Mouse (Mus musculus): ENCODE results near the gene Cd300c. TPM values are rescaled to one million over a fixed set of nuclear protein-coding genes. Genes with fewer than 3 reads are reported as not detected.
A peak's percentile ranks its signal among the peaks of the same experiment; 100 is the strongest.

Gene Cd300c
- total and polyA plus RNA-seq, 2 experiments from 2014 or later, result not detected

DNA sequence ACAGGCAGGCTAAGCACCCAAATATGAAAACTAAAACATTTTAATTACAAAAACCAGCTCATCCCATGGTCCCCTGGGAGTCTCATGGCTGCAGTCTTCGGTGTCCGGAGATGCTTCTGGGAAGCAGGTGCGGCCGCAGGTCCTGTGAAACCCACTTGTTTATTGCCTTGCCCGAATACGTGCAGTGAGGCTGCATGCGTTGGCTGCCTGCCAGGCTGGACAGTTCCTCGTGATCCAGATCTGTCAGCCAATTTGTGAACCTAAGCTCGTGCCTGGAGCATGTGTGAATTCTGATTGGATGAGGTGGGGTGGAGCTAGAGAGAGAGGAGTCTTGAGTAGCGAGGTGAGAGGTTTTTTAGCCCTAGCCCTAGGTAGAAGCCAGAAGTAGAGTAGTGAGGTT, 3.8 kb upstream of the Cd300c start:
- Histone ChIP-seq H3K36me3 (replicated peaks; ENCODE audit: control insufficient read depth, insufficient read depth, low read length) (no peaks in the 10 kb centered on the region), H3K4me3 (ENCODE audit: low read depth, low read length) (no peak overlapping the region), H3K4me1 (ENCODE audit: control insufficient read depth, insufficient read depth) (no peaks in the 10 kb centered on the region), H3K9me3 (replicated peaks; ENCODE audit: control insufficient read depth, low read length) (no peaks in the 10 kb centered on the region), H3K27me3 (ENCODE audit: control insufficient read depth, insufficient read depth, low read length) (no peaks in the 10 kb centered on the region), H3K27ac (ENCODE audit: low read depth) (no peak overlapping the region), H3K4me2 (ENCODE audit: low read depth, low read length) (no peak overlapping the region), H3K9ac (replicated peaks; ENCODE audit: low read depth, low read length) (no peak overlapping the region)
- no peak for DNase-seq (ENCODE audit: low spot score)
- no peak for ATAC-seq (ENCODE audit: insufficient read depth, low read depth)
- TF ChIP-seq EP300 (IDR thresholded peaks at IDR 0.05; ENCODE audit: low read depth) (no peak), CTCF (IDR thresholded peaks at IDR 0.05; ENCODE audit: low read depth) (no peak)
- WGBS, result 72% methylated on average over 10 of the region's 10 CpGs

DNA sequence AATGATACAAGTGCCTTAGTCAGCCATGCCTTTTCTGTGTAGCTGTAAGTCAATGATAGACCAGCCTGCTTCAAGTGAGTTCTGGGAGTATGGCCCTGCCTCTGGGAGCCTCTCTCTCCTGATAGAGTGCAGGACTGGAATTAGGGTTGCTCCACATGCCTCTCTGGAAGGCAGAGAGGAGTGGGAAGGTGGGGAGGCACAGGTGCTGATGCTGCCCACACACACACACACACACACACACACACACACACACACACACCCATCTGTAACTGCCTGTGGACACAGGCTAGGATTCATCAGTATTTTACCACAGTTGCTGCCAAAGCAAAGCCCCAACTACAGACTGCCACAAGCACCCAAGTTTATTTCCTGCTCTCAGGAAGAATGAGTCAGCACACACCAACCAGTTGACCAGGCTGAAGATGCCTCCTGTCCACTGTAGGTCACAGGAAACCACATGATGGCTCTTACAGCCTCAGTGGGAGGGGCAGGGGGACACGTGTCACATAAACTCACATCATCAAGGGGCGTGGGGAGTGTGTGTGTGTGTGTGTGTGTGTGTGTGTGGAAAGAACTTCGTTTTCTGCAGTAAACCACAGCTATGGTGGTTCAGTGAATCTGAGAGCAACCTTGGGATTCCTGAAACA, 3.7 kb downstream of the Cd300c start:
- peak; percentile 44; the same call in 1 of the 2 replicates for ATAC-seq (ENCODE audit: insufficient read depth, low read depth)
- no peaks in the 10 kb centered on the region for H3K27me3 ChIP-seq (ENCODE audit: control insufficient read depth, insufficient read depth, low read length)
- no peaks in the 10 kb centered on the region for H3K9me3 ChIP-seq (replicated peaks; ENCODE audit: control insufficient read depth, low read length)
- TF ChIP-seq CTCF (IDR thresholded peaks at IDR 0.05; ENCODE audit: low read depth) (no peak), EP300 (IDR thresholded peaks at IDR 0.05; ENCODE audit: low read depth) (no peak)
- H3K4me2 ChIP-seq (ENCODE audit: low read depth, low read length), result no peak overlapping the region
- H3K4me1 ChIP-seq (ENCODE audit: control insufficient read depth, insufficient read depth), result no peaks in the 10 kb centered on the region
- no peak overlapping the region for H3K9ac ChIP-seq (replicated peaks; ENCODE audit: low read depth, low read length)
- no peaks in the 10 kb centered on the region for H3K36me3 ChIP-seq (replicated peaks; ENCODE audit: control insufficient read depth, insufficient read depth, low read length)
- 34% methylated on average over 3 of the region's 3 CpGs for WGBS
- DNase-seq (ENCODE audit: low spot score), result no peak
- H3K4me3 ChIP-seq (ENCODE audit: low read depth, low read length), result no peak overlapping the region
- no peak overlapping the region for H3K27ac ChIP-seq (ENCODE audit: low read depth)

DNA sequence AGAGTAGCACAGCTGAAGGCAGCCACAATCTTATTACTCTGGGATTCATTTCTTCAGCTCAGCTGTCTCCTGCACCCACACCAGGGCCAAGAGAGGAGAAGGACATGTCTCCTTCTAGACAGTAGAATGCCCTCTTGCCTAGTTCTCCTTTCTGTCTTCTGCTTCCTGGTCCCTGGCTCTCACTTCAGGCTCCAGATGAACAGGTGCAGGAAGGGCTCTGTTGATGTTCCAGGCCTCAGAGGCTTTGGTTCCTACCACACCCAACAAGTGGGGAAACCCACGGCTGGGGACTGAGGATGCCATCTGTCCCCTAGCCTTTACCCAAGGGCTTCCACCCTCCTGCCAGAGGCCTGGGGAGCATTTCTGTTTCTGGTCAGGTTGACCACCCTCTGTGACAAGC, 8.6 kb downstream of the Cd300c start:
- 44% methylated on average over 1 of the region's 1 CpGs for WGBS
- TF ChIP-seq CTCF (IDR thresholded peaks at IDR 0.05; ENCODE audit: low read depth) (no peak), EP300 (IDR thresholded peaks at IDR 0.05; ENCODE audit: low read depth) (no peak)

GRCm38 (mm10) chr11:114934144-114934543, 34.8 kb downstream of the Cd300c start, which contains the start of gene Cd300lb:
Gene Cd300lb (minus strand): TSS chr11:114934386.
- no peak within 1 kb of the TSS for H3K4me3 ChIP-seq (ENCODE audit: low read depth, low read length)
- TF ChIP-seq EP300 (IDR thresholded peaks at IDR 0.05; ENCODE audit: low read depth) (no peak), CTCF (IDR thresholded peaks at IDR 0.05; ENCODE audit: low read depth) (no peak)
- no peaks in the 10 kb centered on the region for H3K9me3 ChIP-seq (replicated peaks; ENCODE audit: control insufficient read depth, low read length)
- WGBS, result 29% methylated on average over 6 of the region's 6 CpGs
- peaks cover 7% of the 10 kb centered on the region for H3K4me1 ChIP-seq (ENCODE audit: control insufficient read depth, insufficient read depth)
- no peak within 1 kb of the TSS for H3K9ac ChIP-seq (replicated peaks; ENCODE audit: low read depth, low read length)
- H3K4me2 ChIP-seq (ENCODE audit: low read depth, low read length), result no peak within 1 kb of the TSS
- no peaks in the 10 kb centered on the region for H3K36me3 ChIP-seq (replicated peaks; ENCODE audit: control insufficient read depth, insufficient read depth, low read length)
- no peak for DNase-seq (ENCODE audit: low spot score)
- H3K27me3 ChIP-seq (ENCODE audit: control insufficient read depth, insufficient read depth, low read length), result no peaks in the 10 kb centered on the region
- H3K27ac ChIP-seq (ENCODE audit: low read depth), result no peak within 1 kb of the TSS
- no peak for ATAC-seq (ENCODE audit: insufficient read depth, low read depth)

More for the DNA sequence above, 8.6 kb downstream of the Cd300c start:
- Histone ChIP-seq H3K9me3 (replicated peaks; ENCODE audit: control insufficient read depth, low read length) (no peaks in the 10 kb centered on the region), H3K4me1 (ENCODE audit: control insufficient read depth, insufficient read depth) (no peaks in the 10 kb centered on the region), H3K4me2 (ENCODE audit: low read depth, low read length) (no peak overlapping the region), H3K36me3 (replicated peaks; ENCODE audit: control insufficient read depth, insufficient read depth, low read length) (no peaks in the 10 kb centered on the region), H3K9ac (replicated peaks; ENCODE audit: low read depth, low read length) (no peak overlapping the region), H3K27me3 (ENCODE audit: control insufficient read depth, insufficient read depth, low read length) (no peaks in the 10 kb centered on the region), H3K27ac (ENCODE audit: low read depth) (no peak overlapping the region), H3K4me3 (ENCODE audit: low read depth, low read length) (no peak overlapping the region)
- no peak for DNase-seq (ENCODE audit: low spot score)
- ATAC-seq (ENCODE audit: insufficient read depth, low read depth), result no peak

DNA sequence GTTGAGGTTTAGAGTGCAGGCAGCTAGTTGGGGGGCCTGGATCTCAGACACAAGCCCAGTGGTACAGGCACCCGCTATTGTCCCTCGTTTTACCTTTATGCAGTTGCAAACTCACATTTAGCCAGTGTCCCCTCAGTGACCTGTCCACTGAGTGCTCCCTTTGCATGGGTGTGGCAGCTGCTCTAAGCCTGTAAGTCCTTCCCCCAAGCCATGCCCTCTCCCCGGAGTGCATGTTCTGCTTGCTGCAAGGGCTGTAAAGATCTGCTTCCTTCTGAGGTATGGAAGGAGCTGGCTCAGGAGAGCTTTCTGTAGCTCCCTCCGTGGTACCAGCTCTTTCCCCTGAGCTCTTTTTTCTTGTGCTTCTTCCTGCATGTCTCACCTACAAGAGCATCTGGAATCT, 35.4 kb downstream of the Cd300c start:
- Histone ChIP-seq H3K36me3 (replicated peaks; ENCODE audit: control insufficient read depth, insufficient read depth, low read length) (no peaks in the 10 kb centered on the region), H3K4me2 (ENCODE audit: low read depth, low read length) (no peak overlapping the region), H3K9me3 (replicated peaks; ENCODE audit: control insufficient read depth, low read length) (no peaks in the 10 kb centered on the region), H3K9ac (replicated peaks; ENCODE audit: low read depth, low read length) (no peak overlapping the region), H3K4me3 (ENCODE audit: low read depth, low read length) (no peak overlapping the region), H3K4me1 (ENCODE audit: control insufficient read depth, insufficient read depth) (peaks cover 12% of the 10 kb centered on the region), H3K27ac (ENCODE audit: low read depth) (no peak overlapping the region), H3K27me3 (ENCODE audit: control insufficient read depth, insufficient read depth, low read length) (no peaks in the 10 kb centered on the region)
- WGBS, result 77% methylated on average over 4 of the region's 4 CpGs
- DNase-seq (ENCODE audit: low spot score), result no peak
- no peak for ATAC-seq (ENCODE audit: insufficient read depth, low read depth)
- TF ChIP-seq EP300 (IDR thresholded peaks at IDR 0.05; ENCODE audit: low read depth), result no peak
- TF ChIP-seq CTCF (IDR thresholded peaks at IDR 0.05; ENCODE audit: low read depth), result no peak

GRCm38 (mm10) chr11:114931041-114931440, 37.9 kb downstream of the Cd300c start:
- H3K4me3 ChIP-seq (ENCODE audit: low read depth, low read length), result no peak overlapping the region
- H3K4me2 ChIP-seq (ENCODE audit: low read depth, low read length), result no peak overlapping the region
- 74% methylated on average over 5 of the region's 5 CpGs for WGBS
- no peak overlapping the region for H3K9ac ChIP-seq (replicated peaks; ENCODE audit: low read depth, low read length)
- no peaks in the 10 kb centered on the region for H3K9me3 ChIP-seq (replicated peaks; ENCODE audit: control insufficient read depth, low read length)
- no peak overlapping the region for H3K27ac ChIP-seq (ENCODE audit: low read depth)
- no peaks in the 10 kb centered on the region for H3K27me3 ChIP-seq (ENCODE audit: control insufficient read depth, insufficient read depth, low read length)
- no peaks in the 10 kb centered on the region for H3K36me3 ChIP-seq (replicated peaks; ENCODE audit: control insufficient read depth, insufficient read depth, low read length)
- no peak for TF ChIP-seq EP300 (IDR thresholded peaks at IDR 0.05; ENCODE audit: low read depth)
- no peak for TF ChIP-seq CTCF (IDR thresholded peaks at IDR 0.05; ENCODE audit: low read depth)
- DNase-seq (ENCODE audit: low spot score) (no peak), ATAC-seq (ENCODE audit: insufficient read depth, low read depth) (no peak)
- peaks cover 12% of the 10 kb centered on the region for H3K4me1 ChIP-seq (ENCODE audit: control insufficient read depth, insufficient read depth)
